8 mouse cellular contexts compared by ENCODE assay signal in genomic region chr8:119345683-119346075, GRCm38 (mm10). TPM values are rescaled to one million over a fixed set of nuclear protein-coding genes. Genes with fewer than 3 reads are reported as not detected.
DNase-seq lines count a peak whose midpoint lies in the region; ATAC-seq and TF ChIP-seq lines count a peak whose summit lies in the region.

No protein-coding gene starts in this region.

- peaks cover 10% of the 10 kb centered on the region for H3K4me1 ChIP-seq in heart, embryonic 10.5 days
- H3K4me1 ChIP-seq in forebrain, embryonic 11.5 days (replicated peaks; ENCODE audit: control insufficient read depth, insufficient read depth, low read length) = peaks cover 4% of the 10 kb centered on the region; the same call in 1 of the 2 replicates
- peaks cover 2 to 14% of the 10 kb centered on the region in 2 experiments; a peak in 2 of 4 replicates for H3K4me1 ChIP-seq in liver, embryonic 14.5 days (replicated peaks; ENCODE audit: control insufficient read depth in 2 of 2, insufficient read depth in 2 of 2, low read length in 1 of 2)

- H3K27ac ChIP-seq in heart, embryonic 10.5 days = no peak overlapping the region
- no peak overlapping the region for H3K27ac ChIP-seq in forebrain, embryonic 11.5 days (ENCODE audit: low read depth, low read length)
- no peak overlapping the region for H3K27ac ChIP-seq in liver, embryonic 14.5 days

- TF ChIP-seq EP300 in liver, embryonic 14.5 days (IDR thresholded peaks at IDR 0.05; ENCODE audit: low read depth) = no peak

- no peak for ATAC-seq in forebrain, embryonic 11.5 days (replicated peaks; ENCODE audit: low FRiP score)
- no peak for ATAC-seq in liver, embryonic 14.5 days (ENCODE audit: insufficient read depth)
- no peak for ATAC-seq in activated CD4-positive, CD25-positive, alpha-beta regulatory T cell, adult 4 months

- no peaks in the 10 kb centered on the region for H3K27me3 ChIP-seq in heart, embryonic 10.5 days (ENCODE audit: insufficient read depth, poor library complexity, severe bottlenecking)
- H3K27me3 ChIP-seq in forebrain, embryonic 11.5 days (ENCODE audit: control insufficient read depth, insufficient read depth, low read length) = no peaks in the 10 kb centered on the region
- H3K27me3 ChIP-seq in liver, embryonic 14.5 days (ENCODE audit: control insufficient read depth, insufficient read depth, low read length) = no peaks in the 10 kb centered on the region

- H3K36me3 ChIP-seq in heart, embryonic 10.5 days = peaks cover 42% of the 10 kb centered on the region
- peaks cover 2% of the 10 kb centered on the region; the same call in 1 of the 2 replicates for H3K36me3 ChIP-seq in forebrain, embryonic 11.5 days (ENCODE audit: control insufficient read depth, insufficient read depth, low read length)
- H3K36me3 ChIP-seq in liver, embryonic 14.5 days (replicated peaks; ENCODE audit: control insufficient read depth, insufficient read depth, low read depth) = peaks cover 14% of the 10 kb centered on the region

- H3K9me3 ChIP-seq in heart, embryonic 10.5 days = no peaks in the 10 kb centered on the region
- H3K9me3 ChIP-seq in forebrain, embryonic 11.5 days (ENCODE audit: control insufficient read depth, low read length) = peaks cover 4% of the 10 kb centered on the region; the same call in 1 of the 2 replicates
- no peaks in the 10 kb centered on the region; the same call in 1 of the 2 replicates for H3K9me3 ChIP-seq in liver, embryonic 14.5 days (ENCODE audit: control insufficient read depth, low read length)

- no peak for DNase-seq in heart, embryonic 10.5 days (ENCODE audit: low spot score)
- no peak for DNase-seq in heart, adult 11 months
- peak; percentile 12 to 24 for DNase-seq in B cell, adult 2 months
- no peak for DNase-seq in forebrain, embryonic 11.5 days (ENCODE audit: low spot score)
- no peak for DNase-seq in liver, embryonic 14.5 days (ENCODE audit: low read depth in 3 of 3, low spot score in 3 of 3)
- DNase-seq in left cerebral cortex, postnatal 10 days (ENCODE audit: extremely low spot score in 1 of 2, low spot score in 2 of 2) = no peak
- DNase-seq in cerebellum, adult 8-10 months = no peak

- no peak overlapping the region for H3K9ac ChIP-seq in forebrain, embryonic 11.5 days (ENCODE audit: low read length)
- H3K9ac ChIP-seq in liver, embryonic 14.5 days (replicated peaks) = no peak overlapping the region

- H3K4me2 ChIP-seq in forebrain, embryonic 11.5 days (ENCODE audit: low read depth, low read length, severe bottlenecking) = no peak overlapping the region
- peak overlapping the region; percentile 85 for H3K4me2 ChIP-seq in liver, embryonic 14.5 days (ENCODE audit: low read depth)

- 73% methylated on average over 15 of the region's 15 CpGs for WGBS in heart, embryonic 10.5 days
- 87% methylated on average over 15 of the region's 15 CpGs for WGBS in forebrain, embryonic 11.5 days
- 63% methylated on average over 15 of the region's 15 CpGs for WGBS in liver, embryonic 14.5 days (ENCODE audit: insufficient replicate concordance)

- peak overlapping the region; percentile 99; the same call in 1 of the 2 replicates for H3K4me3 ChIP-seq in heart, embryonic 10.5 days
- H3K4me3 ChIP-seq in forebrain, embryonic 11.5 days (ENCODE audit: low read depth, low read length) = peak overlapping the region; percentile 95; the same call in 1 of the 2 replicates
- H3K4me3 ChIP-seq in liver, embryonic 14.5 days (ENCODE audit: insufficient read depth in 1 of 2, low read depth in 2 of 2, low read length in 2 of 2) = peak overlapping the region; percentile 94 to 99; a peak in 3 of 4 replicates

- intact Hi-C loops in left cerebral cortex, postnatal 10 days (cut with DNase I) = no loop called here

- peak; percentile 37; the same call in 1 of the 2 replicates for TF ChIP-seq CTCF in liver, embryonic 14.5 days (IDR thresholded peaks at IDR 0.05; ENCODE audit: low read depth)

RNA-seq across cellular contexts. Expression of gene Hsbp1, which starts 1.4 kb away (rescaled TPM):
- 250 and 267 TPM in 2 replicates for polyA plus RNA-seq in heart, embryonic 10.5 days (2016; fragmentation: Nextera tagmentation; extraction: Ambion mirVana)
- polyA plus RNA-seq in forebrain, embryonic 11.5 days (2014; fragmentation: Nextera tagmentation; extraction: Ambion mirVana) = 301 and 310 TPM in 2 replicates
- polyA plus RNA-seq in liver, embryonic 14.5 days (2012; rRNA removed) = 29.8 and 54.1 TPM in 2 replicates
- polyA plus RNA-seq in liver, embryonic 14.5 days (2014; fragmentation: Nextera tagmentation; extraction: Ambion mirVana) = 78.0 and 79.4 TPM in 2 replicates
- 100 to 1,000 TPM; 201 to 231 TPM for polyA plus RNA-seq in activated CD4-positive, CD25-positive, alpha-beta regulatory T cell, adult 4 months (2017; shearing (Covaris generic))
- total RNA-seq in left cerebral cortex, postnatal 10 days (2021) = 100 to 1,000 TPM; 676 to 711 TPM

RNA-seq across cellular contexts. Expression of gene Mlycd, which starts 49.0 kb away (rescaled TPM):
- 15.2 and 17.7 TPM in 2 replicates for polyA plus RNA-seq in heart, embryonic 10.5 days (2016; fragmentation: Nextera tagmentation; extraction: Ambion mirVana)
- 12.0 and 13.5 TPM in 2 replicates for polyA plus RNA-seq in forebrain, embryonic 11.5 days (2014; fragmentation: Nextera tagmentation; extraction: Ambion mirVana)
- polyA plus RNA-seq in liver, embryonic 14.5 days (2012; rRNA removed) = 6.0 and 6.4 TPM in 2 replicates
- polyA plus RNA-seq in liver, embryonic 14.5 days (2014; fragmentation: Nextera tagmentation; extraction: Ambion mirVana) = 8.1 and 9.6 TPM in 2 replicates
- 1 to 10 TPM; 4.2 to 6.4 TPM for polyA plus RNA-seq in activated CD4-positive, CD25-positive, alpha-beta regulatory T cell, adult 4 months (2017; shearing (Covaris generic))
- total RNA-seq in left cerebral cortex, postnatal 10 days (2021) = 10 to 100 TPM; 23.4 to 24.6 TPM

Comparison
In these comparisons a context has a peak if more than half of its experiments do, and no peak if none do; other contexts are left out.
1. DNase-seq: peak in B cell, adult 2 months (2 of 2); none in heart, embryonic 10.5 days (single experiment), heart, adult 11 months (single experiment), forebrain, embryonic 11.5 days (single experiment), liver, embryonic 14.5 days (0 of 3), left cerebral cortex, postnatal 10 days (0 of 2) and cerebellum, adult 8-10 months (single experiment).
2. Peak in every context shown above with its lines, with median percentiles within 50 percentile points of each other: H3K4me3 ChIP-seq.